Mouse (Mus musculus) limb, embryonic 13.5 days (tissue): Measurements from ENCODE around the gene Lhx6. TPM values are rescaled to one million over a fixed set of nuclear protein-coding genes. Genes with fewer than 3 reads are reported as not detected.
"Not testable (repeated sequence)": the region's sequence is repeated elsewhere in the genome, so short reads cannot be mapped to it uniquely, and the experiment has no call there.

ENCODE experiments used
- ATAC-seq: fragments of 200-750 bp; cut with Nextera tagmentation; 2 replicates; pipeline ENCODE4 v1.8.0; 2017; ENCODE audit warnings: low read depth, moderate number of reproducible peaks, moderate TSS enrichment; ENCODE audit not compliant: low FRiP score
- H3K27ac ChIP-seq: fragments of 300-500 bp; sonication (generic); 2 replicates; pipeline ENCODE4 v1.5.1; 2015; ENCODE audit warnings: inconsistent platforms, mild to moderate bottlenecking, moderate library complexity
- H3K27me3 ChIP-seq: fragments of 300-500 bp; sonication (generic); 2 replicates; pipeline ENCODE4 v1.6.1; 2015; ENCODE audit warnings: mild to moderate bottlenecking, inconsistent platforms
- H3K36me3 ChIP-seq: fragments of 300-500 bp; sonication (generic); 2 replicates; pipeline ENCODE4 v1.6.1; 2015; ENCODE audit warnings: inconsistent platforms, mild to moderate bottlenecking, moderate library complexity
- H3K4me1 ChIP-seq: fragments of 300-500 bp; sonication (generic); 2 replicates; pipeline ENCODE4 v1.6.1; 2015; ENCODE audit warnings: inconsistent platforms
- H3K4me2 ChIP-seq: fragments of 300-500 bp; sonication (generic); replicated peaks from 2 replicates; pipeline ENCODE4 v1.6.1; 2015; ENCODE audit warnings: inconsistent platforms, mild to moderate bottlenecking, moderate library complexity
- H3K4me3 ChIP-seq: fragments of 300-500 bp; sonication (generic); 2 replicates; pipeline ENCODE4 v1.5.1; 2015; ENCODE audit warnings: moderate library complexity, mild to moderate bottlenecking, inconsistent platforms
- H3K9ac ChIP-seq: fragments of 300-500 bp; sonication (generic); 2 replicates; pipeline ENCODE4 v1.6.1; 2015; ENCODE audit warnings: mild to moderate bottlenecking, inconsistent platforms
- H3K9me3 ChIP-seq: fragments of 300-500 bp; sonication (generic); 2 replicates; pipeline ENCODE4 v1.6.1; 2016; ENCODE audit warnings: inconsistent platforms
- WGBS: fragments of 180-500 bp; shearing (Covaris S2); methylation state at CpG from one replicate; pipeline ENCODE4 v1.1.7; 2015; 5-methylcytosine and 5-hydroxymethylcytosine counted together
- polyA plus RNA-seq: library from polyadenylated mRNA; unstranded; fragments of >200 nt; fragmentation: Nextera tagmentation; extraction: Ambion mirVana; gene quantifications from 2 replicates; pipeline ENCODE4 v1.2.1, GENCODE M21; 2015

Gene Lhx6
- 0.92 and 1.1 TPM in 2 replicates for polyA plus RNA-seq

DNA sequence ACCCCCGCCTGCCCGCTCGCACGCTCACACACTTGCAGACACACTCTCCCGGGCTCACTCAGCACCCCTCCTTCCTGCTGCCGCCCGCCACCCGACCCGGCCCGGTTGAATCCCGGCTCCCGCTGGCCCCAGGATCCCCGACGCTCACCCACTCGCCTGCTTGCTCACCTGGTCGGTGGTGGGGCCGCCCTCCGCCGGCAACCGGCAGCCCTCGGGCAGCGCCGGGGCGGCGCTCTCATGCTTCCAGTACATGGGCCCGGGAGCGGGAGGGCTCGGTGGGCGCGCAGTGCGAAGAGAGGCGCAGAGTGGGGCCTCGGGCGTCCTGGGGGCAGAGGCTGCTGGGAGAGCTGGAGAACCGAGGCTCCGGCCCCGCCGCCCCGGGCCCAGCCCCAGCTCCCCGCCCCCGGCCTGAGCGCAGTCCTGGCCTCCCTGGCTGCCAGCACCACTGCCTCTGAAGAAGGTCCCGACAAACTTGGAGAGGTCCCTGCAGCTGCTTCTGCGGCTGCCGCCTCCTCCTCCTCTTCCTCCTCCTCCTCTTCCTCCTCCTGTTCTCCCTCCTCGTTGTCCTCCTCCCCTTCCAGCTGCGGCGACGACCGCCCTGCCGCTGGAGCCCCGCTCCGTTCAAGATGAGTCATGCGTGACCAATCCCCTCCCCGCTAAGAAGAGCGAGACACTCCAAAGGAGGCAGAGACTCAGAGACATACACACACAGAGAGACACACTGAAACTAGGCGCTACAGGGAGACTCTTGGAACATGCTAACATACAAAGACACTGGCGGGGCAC lies at the start of gene Lhx6:
Gene Lhx6, minus strand, starts transcription at position 453 of the 786 bp plus-strand sequence.
- H3K4me2 ChIP-seq: peak within 1 kb of the TSS; percentile 84
- peak within 1 kb of the TSS; percentile 45 for H3K4me3 ChIP-seq
- peaks cover 36% of the 10 kb centered on the region for H3K4me1 ChIP-seq
- H3K9me3 ChIP-seq: no peaks in the 10 kb centered on the region
- H3K36me3 ChIP-seq: no peaks in the 10 kb centered on the region
- WGBS: under 1% methylated on average over 41 of the region's 58 CpGs
- H3K27ac ChIP-seq: no peak within 1 kb of the TSS
- no peak for ATAC-seq
- H3K27me3 ChIP-seq: peaks cover 100% of the 10 kb centered on the region
- H3K9ac ChIP-seq: peak within 1 kb of the TSS; percentile 66

DNA sequence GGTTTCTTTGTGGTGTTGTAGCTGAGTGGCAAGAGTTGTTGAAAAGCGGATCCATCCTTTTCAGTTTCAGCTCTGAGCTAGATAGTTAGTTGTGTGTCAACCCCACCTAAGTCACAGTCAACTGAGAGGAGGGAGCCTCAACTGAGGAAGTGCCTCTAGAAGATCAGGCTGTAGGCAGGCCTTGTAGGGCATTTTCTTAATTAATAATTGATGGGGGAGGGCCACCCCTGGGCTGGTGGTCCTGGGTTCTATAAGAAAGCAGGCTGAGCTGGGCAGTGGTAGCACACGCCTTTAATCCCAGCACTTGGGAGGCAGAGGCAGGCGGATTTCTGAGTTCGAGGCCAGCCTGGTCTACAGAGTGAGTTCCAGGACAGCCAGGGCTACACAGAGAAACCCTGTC lies 47.2 kb upstream of the Lhx6 start:
- not testable (repeated sequence) for H3K4me3 ChIP-seq, H3K4me2 ChIP-seq, H3K9ac ChIP-seq, H3K27me3 ChIP-seq, H3K4me1 ChIP-seq, H3K27ac ChIP-seq, H3K9me3 ChIP-seq, ATAC-seq
- 93% methylated on average over 4 of the region's 4 CpGs for WGBS
- peaks cover 50% of the 10 kb centered on the region for H3K36me3 ChIP-seq

DNA sequence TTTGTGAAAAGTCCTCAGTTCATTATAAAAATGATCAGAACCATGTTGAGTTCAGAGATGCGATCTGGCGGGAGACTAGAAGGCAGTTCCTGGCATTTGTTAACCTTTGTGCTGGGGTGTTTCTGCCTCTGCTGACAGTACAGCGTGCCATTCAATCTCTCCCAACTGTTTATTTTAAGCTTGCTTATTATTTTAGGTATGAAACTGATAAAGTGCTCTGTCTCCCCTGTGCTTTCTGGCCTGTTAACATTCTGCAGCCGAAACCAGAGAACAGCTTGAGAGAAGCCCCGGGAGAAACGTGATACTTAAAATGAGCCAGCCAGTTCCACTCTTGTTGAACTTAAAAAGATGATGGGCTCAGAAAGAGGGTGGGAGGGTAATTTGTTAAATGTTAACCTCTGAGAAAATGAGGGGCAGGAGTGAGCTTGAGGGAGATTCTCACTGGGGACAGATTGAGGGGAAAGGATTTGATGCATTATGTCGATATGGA lies 43.7 kb upstream of the Lhx6 start:
- peaks cover 32% of the 10 kb centered on the region for H3K36me3 ChIP-seq
- no peak for ATAC-seq
- no peak overlapping the region for H3K27ac ChIP-seq
- H3K27me3 ChIP-seq: no peaks in the 10 kb centered on the region
- no peak overlapping the region for H3K4me3 ChIP-seq
- H3K4me1 ChIP-seq: no peaks in the 10 kb centered on the region
- WGBS: 59% methylated on average over 7 of the region's 7 CpGs
- no peak overlapping the region for H3K9ac ChIP-seq
- H3K9me3 ChIP-seq: no peaks in the 10 kb centered on the region
- H3K4me2 ChIP-seq: no peak overlapping the region

DNA sequence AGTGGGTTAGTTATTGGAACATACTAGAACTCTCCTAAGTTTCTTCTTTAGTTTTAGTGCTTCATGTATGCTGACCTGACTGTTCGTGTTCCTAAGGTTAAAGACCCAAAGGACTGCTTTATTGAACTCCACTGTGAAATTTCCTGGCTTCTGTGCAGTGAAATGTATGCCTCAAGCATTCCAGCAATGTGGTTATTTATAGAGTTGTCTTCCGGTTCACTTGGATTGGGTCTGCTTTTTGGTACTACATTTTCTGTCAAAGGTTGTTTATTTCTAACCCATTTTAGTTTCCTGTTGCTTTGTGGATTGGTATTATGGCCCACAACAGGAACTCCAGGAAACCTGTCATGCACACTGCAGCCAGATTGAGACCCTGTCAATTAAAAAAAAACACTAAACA lies 33.9 kb upstream of the Lhx6 start:
- H3K36me3 ChIP-seq: peaks cover 18% of the 10 kb centered on the region
- no peaks in the 10 kb centered on the region for H3K9me3 ChIP-seq
- H3K27ac ChIP-seq: no peak overlapping the region
- H3K4me1 ChIP-seq: peaks cover 15% of the 10 kb centered on the region
- no peak overlapping the region for H3K4me2 ChIP-seq
- no peak overlapping the region for H3K4me3 ChIP-seq
- 60% methylated on average over 2 of the region's 2 CpGs for WGBS
- H3K9ac ChIP-seq: no peak overlapping the region
- no peaks in the 10 kb centered on the region for H3K27me3 ChIP-seq
- ATAC-seq: no peak

DNA sequence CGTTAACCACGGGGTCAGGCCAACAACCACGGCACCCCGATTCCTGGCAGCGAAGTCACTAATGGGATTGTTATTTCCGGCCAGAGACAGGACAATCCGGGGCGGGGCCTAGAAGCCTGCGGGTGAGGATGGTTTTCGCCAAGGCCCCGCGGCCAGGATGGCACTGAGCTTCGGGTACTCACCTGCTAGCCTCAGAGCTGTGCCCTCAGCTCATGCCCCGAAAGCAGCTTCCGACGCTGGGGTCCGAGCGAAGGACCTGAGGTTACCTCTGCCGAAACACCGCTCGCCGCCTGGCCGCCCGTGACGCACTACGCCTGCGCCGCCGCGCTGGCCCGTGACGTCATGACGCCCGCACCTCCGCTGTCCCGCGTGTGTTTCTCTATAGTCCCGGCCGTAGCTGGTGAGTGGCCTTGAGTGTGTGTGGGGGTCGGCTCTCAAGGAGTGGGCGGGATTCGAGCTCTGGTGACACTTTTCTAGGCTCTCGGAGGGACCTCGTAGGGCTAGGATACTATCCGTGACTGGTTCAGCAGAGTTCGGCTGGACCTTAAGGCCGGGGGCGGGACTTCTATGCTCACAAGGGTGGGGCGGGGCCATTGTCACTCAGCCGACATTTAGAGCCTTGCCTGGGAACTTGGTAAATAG lies 31.2 kb upstream of the Lhx6 start, which contains the start of the genes Mrrf and Rbm18:
Gene Mrrf, plus strand, starts transcription at position 90 of the 642 bp plus-strand sequence.
Gene Rbm18, minus strand, starts transcription at position 474 of the 642 bp plus-strand sequence.
- peaks cover 15% of the 10 kb centered on the region for H3K4me1 ChIP-seq
- H3K9me3 ChIP-seq: no peaks in the 10 kb centered on the region
- H3K4me2 ChIP-seq: peak within 1 kb of the TSS; percentile 82
- H3K27me3 ChIP-seq: no peaks in the 10 kb centered on the region
- H3K4me3 ChIP-seq: peak within 1 kb of the TSS; percentile 72
- H3K36me3 ChIP-seq: peaks cover 28% of the 10 kb centered on the region
- peak within 1 kb of the TSS; percentile 80 for H3K27ac ChIP-seq
- WGBS: under 1% methylated on average over 50 of the region's 50 CpGs
- H3K9ac ChIP-seq: peak within 1 kb of the TSS; percentile 84
- peak; percentile 97 for ATAC-seq

DNA sequence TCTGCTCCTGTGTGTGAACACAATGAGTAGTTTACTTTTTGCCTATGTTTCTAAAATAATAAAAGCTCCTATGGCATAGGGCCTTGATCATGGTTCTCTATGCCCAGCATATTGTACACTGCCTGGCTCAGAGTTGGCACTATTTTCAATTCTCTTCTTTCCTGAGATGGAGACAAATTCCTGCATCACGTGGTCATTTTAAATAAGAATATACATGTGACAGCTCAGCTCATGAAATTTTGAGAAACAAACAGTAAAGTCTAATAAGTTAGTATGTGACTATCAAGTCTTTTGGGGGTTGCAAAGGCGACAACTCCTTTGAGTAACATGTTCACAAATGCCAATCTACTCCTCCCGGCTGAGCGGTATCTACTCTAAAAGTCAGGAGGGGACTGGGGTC lies 30.7 kb upstream of the Lhx6 start:
- H3K27ac ChIP-seq: peak overlapping the region; percentile 80
- WGBS: under 1% methylated on average over 4 of the region's 4 CpGs
- H3K36me3 ChIP-seq: peaks cover 33% of the 10 kb centered on the region
- no peak for ATAC-seq
- H3K9ac ChIP-seq: peak overlapping the region; percentile 84
- peaks cover 15% of the 10 kb centered on the region for H3K4me1 ChIP-seq
- H3K27me3 ChIP-seq: no peaks in the 10 kb centered on the region
- peak overlapping the region; percentile 72 for H3K4me3 ChIP-seq
- no peaks in the 10 kb centered on the region for H3K9me3 ChIP-seq
- H3K4me2 ChIP-seq: peak overlapping the region; percentile 82

DNA sequence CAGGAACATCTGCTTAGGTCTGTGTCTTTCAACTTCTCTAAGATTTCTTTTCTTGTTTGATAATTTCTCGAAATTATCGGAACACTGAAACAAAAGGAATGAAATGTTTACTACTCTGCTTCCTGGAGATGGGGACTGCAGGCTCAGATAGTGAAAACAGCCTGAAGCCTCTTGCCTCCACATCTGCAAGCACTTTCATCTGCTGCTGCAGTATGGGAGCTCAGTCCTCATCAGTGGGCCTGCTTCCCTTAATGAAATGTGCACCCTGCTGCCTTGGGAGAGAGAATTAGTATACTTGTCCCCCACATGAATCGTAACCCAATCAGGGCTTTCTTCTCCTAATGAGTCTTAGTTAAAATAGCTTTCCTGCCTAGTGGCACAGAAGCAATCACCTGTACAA lies 23.8 kb upstream of the Lhx6 start:
- Histone ChIP-seq H3K4me1 (no peaks in the 10 kb centered on the region), H3K9me3 (no peaks in the 10 kb centered on the region), H3K27me3 (no peaks in the 10 kb centered on the region), H3K4me3 (no peak overlapping the region), H3K4me2 (no peak overlapping the region), H3K36me3 (peaks cover 82% of the 10 kb centered on the region), H3K9ac (no peak overlapping the region), H3K27ac (no peak overlapping the region)
- 67% methylated on average over 3 of the region's 3 CpGs for WGBS
- no peak for ATAC-seq

DNA sequence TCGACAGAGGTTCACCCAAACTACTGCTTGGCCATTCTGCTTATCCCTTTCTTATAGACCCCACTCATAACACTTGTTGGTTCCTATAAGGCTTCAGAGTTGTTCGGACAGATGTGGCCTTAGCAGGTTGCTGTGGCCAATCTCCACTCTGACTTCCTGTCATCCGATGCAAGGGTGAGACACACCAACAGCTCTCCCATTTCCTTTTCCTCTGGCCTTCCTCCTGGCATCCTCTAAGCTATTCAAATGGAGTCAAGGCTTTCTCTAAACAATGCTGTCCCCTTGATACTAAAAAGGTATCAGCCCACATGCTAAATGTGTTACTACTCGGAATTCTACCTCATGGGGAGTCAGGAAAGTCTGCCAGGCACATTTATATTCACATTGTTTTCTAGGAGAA lies 22.8 kb upstream of the Lhx6 start:
- no peak overlapping the region for H3K4me3 ChIP-seq
- no peak overlapping the region for H3K9ac ChIP-seq
- WGBS: 82% methylated on average over 4 of the region's 4 CpGs
- H3K27ac ChIP-seq: no peak overlapping the region
- H3K4me2 ChIP-seq: no peak overlapping the region
- H3K4me1 ChIP-seq: no peaks in the 10 kb centered on the region
- no peak for ATAC-seq
- H3K27me3 ChIP-seq: no peaks in the 10 kb centered on the region
- no peaks in the 10 kb centered on the region for H3K9me3 ChIP-seq
- H3K36me3 ChIP-seq: peaks cover 82% of the 10 kb centered on the region

DNA sequence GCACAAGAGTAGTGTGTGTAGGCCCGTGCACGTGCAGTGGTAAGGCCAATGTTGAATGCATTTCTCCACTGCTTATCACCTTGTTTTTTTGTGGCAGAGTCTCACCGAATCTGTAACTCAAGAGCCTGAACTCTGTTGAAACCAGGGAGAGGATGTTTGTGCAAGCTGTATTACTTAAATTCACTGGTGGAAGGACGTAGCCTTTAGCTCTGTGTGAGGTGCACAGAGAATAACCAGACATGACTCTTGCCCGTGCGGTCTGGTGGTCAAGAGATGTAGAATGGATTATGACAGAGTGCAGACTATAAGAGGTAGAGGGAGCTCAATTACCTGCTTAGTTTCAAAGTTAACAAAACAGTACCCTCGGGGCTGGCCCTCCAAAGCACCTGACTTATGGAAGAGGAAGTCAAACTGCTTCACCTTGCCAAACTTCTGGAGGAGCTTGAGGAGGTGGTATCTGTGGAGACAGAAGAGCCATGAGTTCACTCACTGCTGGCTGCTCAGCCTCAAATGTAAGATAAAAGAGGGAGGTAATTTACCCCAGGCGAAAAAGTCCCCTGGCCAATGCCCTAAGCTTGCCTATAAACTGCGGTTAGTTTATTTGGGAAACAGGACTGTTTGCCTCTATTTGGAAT lies 21.7 kb upstream of the Lhx6 start:
- H3K36me3 ChIP-seq: peaks cover 81% of the 10 kb centered on the region

DNA sequence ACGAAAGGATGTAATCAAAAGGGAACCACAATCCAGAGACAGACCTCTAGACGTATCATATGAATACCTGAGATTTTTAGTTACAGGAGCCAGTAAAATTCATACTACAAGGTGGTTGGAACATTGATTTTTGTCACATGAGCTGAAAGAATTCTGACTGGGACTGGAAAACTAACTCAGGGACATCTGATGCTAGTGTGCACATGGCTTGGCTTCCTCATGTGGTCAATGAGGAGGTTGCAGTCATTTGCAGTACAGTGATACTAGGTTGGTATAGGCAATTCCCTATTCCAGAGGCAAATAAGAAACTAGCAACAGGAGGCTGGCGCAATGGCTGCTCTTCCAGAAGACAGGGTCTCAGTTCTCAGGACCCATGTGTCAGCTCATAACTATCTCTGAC lies 7.4 kb upstream of the Lhx6 start:
- Histone ChIP-seq H3K4me3 (no peak overlapping the region), H3K9me3 (no peaks in the 10 kb centered on the region), H3K27ac (no peak overlapping the region), H3K4me1 (no peaks in the 10 kb centered on the region), H3K9ac (no peak overlapping the region), H3K4me2 (no peak overlapping the region), H3K27me3 (peaks cover 41% of the 10 kb centered on the region), H3K36me3 (peaks cover 23% of the 10 kb centered on the region)
- 67% methylated on average over 3 of the region's 3 CpGs for WGBS
- ATAC-seq: no peak

More for the DNA sequence above, 21.7 kb upstream of the Lhx6 start:
- Histone ChIP-seq H3K4me1 (no peaks in the 10 kb centered on the region), H3K27me3 (no peaks in the 10 kb centered on the region), H3K9ac (no peak overlapping the region), H3K4me3 (no peak overlapping the region), H3K27ac (no peak overlapping the region), H3K9me3 (no peaks in the 10 kb centered on the region), H3K4me2 (no peak overlapping the region)
- no peak for ATAC-seq
- WGBS: 89% methylated on average over 9 of the region's 9 CpGs

DNA sequence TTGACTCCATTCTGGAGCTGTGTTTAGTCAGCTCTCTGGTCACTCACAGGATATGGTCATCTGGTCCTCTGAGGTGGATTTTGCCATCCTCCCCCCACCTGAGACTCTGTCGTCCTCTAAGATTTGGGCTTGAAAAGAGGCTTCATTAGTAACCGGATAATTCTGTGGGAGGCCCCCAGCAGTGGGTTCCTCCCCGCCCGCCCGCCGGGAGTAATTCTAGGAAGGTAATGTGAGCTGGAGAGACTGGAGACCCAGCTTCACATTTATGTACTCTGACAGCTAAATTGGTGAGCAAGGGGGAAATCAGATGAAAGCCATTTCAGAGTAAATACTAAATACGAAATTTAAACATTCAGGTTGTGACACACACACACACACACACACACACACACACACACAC lies 3.4 kb upstream of the Lhx6 start:
- Histone ChIP-seq H3K27ac (no peak overlapping the region), H3K9me3 (no peaks in the 10 kb centered on the region), H3K4me2 (no peak overlapping the region), H3K4me3 (no peak overlapping the region), H3K9ac (no peak overlapping the region), H3K36me3 (no peaks in the 10 kb centered on the region), H3K4me1 (peaks cover 21% of the 10 kb centered on the region), H3K27me3 (peaks cover 81% of the 10 kb centered on the region)
- no peak for ATAC-seq
- 8% methylated on average over 7 of the region's 7 CpGs for WGBS

DNA sequence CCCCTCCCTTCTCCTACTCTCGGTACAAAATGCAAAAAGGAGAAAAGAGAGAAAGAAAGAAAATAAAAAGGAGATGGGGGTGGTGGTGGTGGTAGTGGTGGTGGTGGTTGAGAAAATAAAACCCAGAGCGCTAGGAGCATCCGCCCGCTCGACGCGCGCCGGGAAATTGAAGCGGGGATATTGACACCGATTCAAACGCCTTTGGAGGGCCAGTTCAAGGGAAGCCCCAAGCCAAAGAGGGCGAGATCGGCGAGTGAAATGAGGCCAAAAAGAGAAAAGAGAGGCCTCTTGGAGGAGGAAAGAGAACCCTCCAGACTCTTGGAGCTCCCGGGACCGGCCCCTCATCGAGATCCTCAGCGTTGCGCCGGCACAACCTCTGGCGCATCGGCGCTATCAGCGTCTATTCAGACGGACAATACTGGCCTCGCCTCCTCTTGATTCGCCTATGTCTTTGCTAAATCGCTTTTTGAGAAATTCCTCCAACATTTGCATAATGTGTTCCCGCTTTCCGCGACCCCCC lies 712 bp downstream of the Lhx6 start:
- Histone ChIP-seq H3K36me3 (no peaks in the 10 kb centered on the region), H3K27ac (no peak overlapping the region), H3K27me3 (peaks cover 100% of the 10 kb centered on the region), H3K9ac (peak overlapping the region; percentile 66; the same call in 1 of the 2 replicates), H3K4me3 (peak overlapping the region; percentile 45), H3K9me3 (no peaks in the 10 kb centered on the region), H3K4me1 (peaks cover 36% of the 10 kb centered on the region), H3K4me2 (peak overlapping the region; percentile 84)
- WGBS: under 1% methylated on average over 32 of the region's 32 CpGs
- ATAC-seq: no peak
